14 mouse cellular contexts compared by ENCODE assay signal in genomic region chr16:74027822-74028221, GRCm38 (mm10).
DNase-seq lines count a peak whose midpoint lies in the region; ATAC-seq lines count a peak whose summit lies in the region.
"Had no signal": no experiment of that assay in that cellular context is flagged by ENCODE, and none has a peak within 500 bp of the region (broad histone marks: within the 10 kb centered on the region; RNA-seq: fewer than 3 reads in every experiment).

No protein-coding gene starts in this region.

- no peaks in the 10 kb centered on the region for H3K27me3 ChIP-seq in forebrain, embryonic 14.5 days (replicated peaks; ENCODE audit: control insufficient read depth, insufficient read depth, low read length)
- no peaks in the 10 kb centered on the region for H3K27me3 ChIP-seq in forebrain, embryonic 10.5 days (ENCODE audit: poor library complexity, severe bottlenecking)
- H3K27me3 ChIP-seq: midbrain, embryonic 13.5 days had no signal

- H3K4me1 ChIP-seq in forebrain, embryonic 14.5 days (ENCODE audit: control insufficient read depth, insufficient read depth, low read length) = no peaks in the 10 kb centered on the region
- no peaks in the 10 kb centered on the region for H3K4me1 ChIP-seq in forebrain, embryonic 10.5 days

- no peak overlapping the region for H3K4me2 ChIP-seq in forebrain, embryonic 14.5 days (ENCODE audit: low read length)
- H3K4me2 ChIP-seq: midbrain, embryonic 13.5 days had no signal

- no peaks in the 10 kb centered on the region for H3K9me3 ChIP-seq in forebrain, embryonic 14.5 days (replicated peaks; ENCODE audit: control insufficient read depth, low read length)
- no peaks in the 10 kb centered on the region for H3K9me3 ChIP-seq in forebrain, embryonic 10.5 days
- H3K9me3 ChIP-seq: midbrain, embryonic 13.5 days had no signal

- peak; percentile 37 for DNase-seq in forebrain, embryonic 14.5 days (ENCODE audit: low spot score)
- DNase-seq in forebrain, embryonic 10.5 days (ENCODE audit: extremely low spot score, low spot score) = no peak
- DNase-seq in heart, postnatal 4 days = peak; percentile 13
- no peak for DNase-seq in heart, adult 9 months (ENCODE audit: low spot score in 2 of 2)
- peak; percentile 9 to 51 for DNase-seq in kidney, postnatal 36 days
- no peak for DNase-seq in kidney, postnatal 4 days
- DNase-seq in right cerebral cortex, postnatal 10 days (ENCODE audit: low spot score in 2 of 2) = no peak
- DNase-seq: cerebellum, adult 11 months; gastrocnemius, postnatal 36 days; retina, postnatal 1 day; thymus, postnatal 25 days had no signal

- H3K36me3 ChIP-seq in forebrain, embryonic 14.5 days (ENCODE audit: control insufficient read depth, insufficient read depth, low read length) = no peaks in the 10 kb centered on the region
- H3K36me3 ChIP-seq in forebrain, embryonic 10.5 days (replicated peaks) = no peaks in the 10 kb centered on the region
- H3K36me3 ChIP-seq: midbrain, embryonic 13.5 days had no signal

- 54% methylated on average over 4 of the region's 4 CpGs for WGBS in forebrain, embryonic 14.5 days
- 85% methylated on average over 4 of the region's 4 CpGs for WGBS in forebrain, embryonic 10.5 days

- H3K4me3 ChIP-seq in forebrain, embryonic 14.5 days (ENCODE audit: low read depth, low read length) = no peak overlapping the region
- H3K4me3 ChIP-seq in forebrain, embryonic 10.5 days = no peak overlapping the region
- H3K4me3 ChIP-seq: midbrain, embryonic 13.5 days had no signal

- no peak overlapping the region for H3K27ac ChIP-seq in forebrain, embryonic 14.5 days (ENCODE audit: low read depth, low read length)
- H3K27ac ChIP-seq in forebrain, embryonic 10.5 days = no peak overlapping the region
- H3K27ac ChIP-seq: liver, embryonic 14.5 days; midbrain, embryonic 13.5 days had no signal

- no peak overlapping the region for H3K9ac ChIP-seq in forebrain, embryonic 14.5 days (ENCODE audit: low read length)
- H3K9ac ChIP-seq: liver, embryonic 14.5 days; midbrain, embryonic 13.5 days had no signal

- ATAC-seq in forebrain, embryonic 14.5 days = peak; percentile 42; the same call in 1 of the 2 replicates
- ATAC-seq: intestine, embryonic 16.5 days; midbrain, embryonic 13.5 days had no signal

Comparison
In these comparisons a context has a peak if more than half of its experiments do, and no peak if none do; other contexts are left out.
1. DNase-seq: peak in forebrain, embryonic 14.5 days (single experiment), heart, postnatal 4 days (single experiment) and kidney, postnatal 36 days (2 of 2); none in forebrain, embryonic 10.5 days (single experiment), heart, adult 9 months (0 of 2), kidney, postnatal 4 days (0 of 2) and right cerebral cortex, postnatal 10 days (0 of 2).